In the genomic region with DNA sequence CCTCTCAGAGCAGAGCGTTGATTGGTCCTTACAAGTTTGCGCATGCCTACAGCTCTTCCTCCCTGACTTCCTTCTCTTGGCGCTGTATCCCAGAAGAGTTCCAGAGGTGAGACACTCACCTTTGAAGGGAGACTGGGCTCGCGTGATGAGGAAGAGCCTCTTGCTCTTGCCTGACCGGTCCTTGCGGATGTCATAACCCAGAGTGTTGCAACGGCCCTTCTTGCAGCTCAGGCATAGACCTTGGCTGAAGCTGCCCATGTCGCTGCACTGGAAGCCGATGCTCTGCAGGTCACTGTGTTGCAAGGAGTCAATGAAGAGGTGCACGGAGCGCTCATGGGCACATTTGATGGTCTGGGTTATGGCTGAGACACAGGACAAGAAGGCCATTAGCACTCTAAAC, we compare ENCODE assay signal across 20 mouse cellular contexts.
DNase-seq lines count a peak whose midpoint lies in the region; ATAC-seq and TF ChIP-seq lines count a peak whose summit lies in the region.
"Had no signal": no experiment of that assay in that cellular context is flagged by ENCODE, and none has a peak within 500 bp of the region (broad histone marks: within the 10 kb centered on the region; RNA-seq: fewer than 3 reads in every experiment).

No protein-coding gene starts in this region.

- no peak overlapping the region for H3K4me3 ChIP-seq in liver, embryonic 11.5 days (ENCODE audit: low read depth, low read length)
- H3K4me3 ChIP-seq in bone marrow, adult 2 months (replicated peaks; ENCODE audit: control insufficient read depth, low read depth, low read length): no peak overlapping the region
- H3K4me3 ChIP-seq in liver, embryonic 16.5 days (ENCODE audit: low read depth, low read length): no peak overlapping the region
- no peak overlapping the region for H3K4me3 ChIP-seq in embryonic facial prominence, embryonic 10.5 days
- H3K4me3 ChIP-seq: forebrain, embryonic 12.5 days; gastrocnemius, adult 2 months; heart, embryonic 13.5 days; hindbrain, embryonic 15.5 days; intestine, embryonic 15.5 days; limb, embryonic 13.5 days; midbrain, embryonic 12.5 days had no signal

- H3K9ac ChIP-seq in liver, embryonic 11.5 days (ENCODE audit: low read depth, low read length): no peak overlapping the region
- no peak overlapping the region for H3K9ac ChIP-seq in liver, embryonic 16.5 days (ENCODE audit: low read depth, low read length)
- H3K9ac ChIP-seq: forebrain, embryonic 12.5 days; heart, embryonic 13.5 days; hindbrain, embryonic 15.5 days; intestine, embryonic 15.5 days; limb, embryonic 13.5 days; midbrain, embryonic 12.5 days had no signal

- DNase-seq in liver (peak; percentile 25), adipocyte (ENCODE audit: low spot score) (no peak)
- no peak for DNase-seq in liver, embryonic 11.5 days (ENCODE audit: low spot score)
- no peak for DNase-seq in embryonic facial prominence, embryonic 10.5 days (ENCODE audit: low spot score)
- DNase-seq: B cell, adult 2 months; cerebellum, adult 2 months; cerebellum, postnatal 36 days; gastrocnemius, adult 2 months; heart, adult 11 months; kidney, postnatal 4 days; thymus, postnatal 36 days had no signal

- H3K36me3 ChIP-seq in liver, embryonic 11.5 days (ENCODE audit: control insufficient read depth, insufficient read depth, low read length): no peaks in the 10 kb centered on the region
- no peaks in the 10 kb centered on the region; the same call in 1 of the 2 replicates for H3K36me3 ChIP-seq in liver, embryonic 16.5 days (ENCODE audit: control insufficient read depth, insufficient read depth)
- H3K36me3 ChIP-seq in embryonic facial prominence, embryonic 10.5 days (replicated peaks): no peaks in the 10 kb centered on the region
- H3K36me3 ChIP-seq: forebrain, embryonic 12.5 days; heart, embryonic 13.5 days; hindbrain, embryonic 15.5 days; intestine, embryonic 15.5 days; limb, embryonic 13.5 days; midbrain, embryonic 12.5 days had no signal

- H3K9me3 ChIP-seq in liver, embryonic 11.5 days (ENCODE audit: control insufficient read depth, low read length): no peaks in the 10 kb centered on the region
- H3K9me3 ChIP-seq in liver, embryonic 16.5 days (replicated peaks; ENCODE audit: control insufficient read depth, low read length): no peaks in the 10 kb centered on the region
- no peaks in the 10 kb centered on the region for H3K9me3 ChIP-seq in embryonic facial prominence, embryonic 10.5 days
- H3K9me3 ChIP-seq: forebrain, embryonic 12.5 days; heart, embryonic 13.5 days; hindbrain, embryonic 15.5 days; intestine, embryonic 15.5 days; limb, embryonic 13.5 days; midbrain, embryonic 12.5 days had no signal

- no peaks in the 10 kb centered on the region for H3K27me3 ChIP-seq in liver, embryonic 11.5 days (replicated peaks; ENCODE audit: control insufficient read depth, insufficient read depth, low read length)
- H3K27me3 ChIP-seq in liver, embryonic 16.5 days (ENCODE audit: control insufficient read depth, insufficient read depth, low read depth, low read length): no peaks in the 10 kb centered on the region
- H3K27me3 ChIP-seq in embryonic facial prominence, embryonic 10.5 days (replicated peaks; ENCODE audit: low read depth, poor library complexity, severe bottlenecking): no peaks in the 10 kb centered on the region
- H3K27me3 ChIP-seq: forebrain, embryonic 12.5 days; heart, embryonic 13.5 days; hindbrain, embryonic 15.5 days; intestine, embryonic 15.5 days; limb, embryonic 13.5 days; midbrain, embryonic 12.5 days had no signal

- H3K27ac ChIP-seq in liver, embryonic 11.5 days (ENCODE audit: low read depth, low read length): no peak overlapping the region
- no peak overlapping the region for H3K27ac ChIP-seq in bone marrow, adult 2 months (ENCODE audit: control insufficient read depth, insufficient read depth, low read depth, low read length, poor library complexity)
- no peak overlapping the region for H3K27ac ChIP-seq in liver, embryonic 16.5 days (ENCODE audit: low read length)
- H3K27ac ChIP-seq in embryonic facial prominence, embryonic 10.5 days (replicated peaks): no peak overlapping the region
- H3K27ac ChIP-seq: forebrain, embryonic 12.5 days; gastrocnemius, adult 2 months; heart, embryonic 13.5 days; hindbrain, embryonic 15.5 days; intestine, embryonic 15.5 days; limb, embryonic 13.5 days; midbrain, embryonic 12.5 days had no signal

- WGBS in liver, embryonic 11.5 days: 88% methylated on average over 12 of the region's 12 CpGs
- WGBS in bone marrow, adult 2 months: 57% methylated on average over 12 of the region's 12 CpGs
- 83% methylated on average over 12 of the region's 12 CpGs for WGBS in liver, embryonic 16.5 days (ENCODE audit: insufficient replicate concordance)
- 94% methylated on average over 12 of the region's 12 CpGs for WGBS in embryonic facial prominence, embryonic 10.5 days

- 0 out of 2 replicates have a peak, but pooled peaks have one; percentile 18 for TF ChIP-seq CTCF in bone marrow, adult 2 months (IDR thresholded peaks at IDR 0.05; ENCODE audit: control insufficient read depth, insufficient read depth, low read length)

- peaks cover 8% of the 10 kb centered on the region; the same call in 1 of the 2 replicates for H3K4me1 ChIP-seq in liver, embryonic 11.5 days (replicated peaks; ENCODE audit: control insufficient read depth, insufficient read depth, low read length)
- peaks cover 2% of the 10 kb centered on the region for H3K4me1 ChIP-seq in bone marrow, adult 2 months (ENCODE audit: control insufficient read depth, insufficient read depth, low read length)
- H3K4me1 ChIP-seq in liver, embryonic 16.5 days (ENCODE audit: control insufficient read depth, low read depth, low read length): no peaks in the 10 kb centered on the region
- peaks cover 43% of the 10 kb centered on the region for H3K4me1 ChIP-seq in embryonic facial prominence, embryonic 10.5 days
- H3K4me1 ChIP-seq: intestine, embryonic 15.5 days had no signal

- ATAC-seq in liver, embryonic 11.5 days (replicated peaks; ENCODE audit: low FRiP score): no peak
- peak; percentile 24; the same call in 1 of the 2 replicates for ATAC-seq in liver, embryonic 16.5 days (ENCODE audit: low read depth)
- peak; percentile 82 for ATAC-seq in megakaryocyte progenitor cell, adult 5-6 weeks (replicated peaks; ENCODE audit: poor library complexity)
- ATAC-seq: intestine, embryonic 15.5 days had no signal

- no peak for TF ChIP-seq POLR2A in bone marrow, adult 2 months (IDR thresholded peaks at IDR 0.05; ENCODE audit: borderline replicate concordance, control insufficient read depth, low read depth, low read length)

- H3K4me2 ChIP-seq in liver, embryonic 11.5 days: no peak overlapping the region
- H3K4me2 ChIP-seq in liver, embryonic 16.5 days (ENCODE audit: low read depth, low read length): no peak overlapping the region
- H3K4me2 ChIP-seq: forebrain, embryonic 12.5 days; heart, embryonic 13.5 days; hindbrain, embryonic 15.5 days; intestine, embryonic 15.5 days; limb, embryonic 13.5 days; midbrain, embryonic 12.5 days had no signal
